Mouse (Mus musculus) spleen, adult 2 months (tissue): Measurements from ENCODE around the gene Rtp4. TPM values are rescaled to one million over a fixed set of nuclear protein-coding genes. Genes with fewer than 3 reads are reported as not detected.
A peak's percentile ranks its signal among the peaks of the same experiment; 100 is the strongest.

Experiments
- DNase-seq, 2 experiments: peaks; one replicate each; pipeline versions ENCODE4 v3.0.0 to v3.0.0-alpha.2; 2012 to 2021; ENCODE audit warnings: low spot score in 2 of 2, low read depth in 1 of 2
- H3K27ac ChIP-seq: fragments of 200-500 bp; 2 replicates; pipeline ENCODE4 v1.5.1; 2012; ENCODE audit warnings: low read length, inconsistent platforms; ENCODE audit not compliant: insufficient read depth
- H3K27me3 ChIP-seq: fragments of 200-500 bp; 2 replicates; pipeline ENCODE4 v1.6.1; 2012; ENCODE audit warnings: mild to moderate bottlenecking, moderate library complexity, low read length, inconsistent platforms; ENCODE audit not compliant: control insufficient read depth, insufficient read depth
- H3K36me3 ChIP-seq: fragments of 200-500 bp; 2 replicates; pipeline ENCODE4 v1.6.1; 2012; ENCODE audit warnings: mild to moderate bottlenecking, low read length, inconsistent platforms; ENCODE audit not compliant: control insufficient read depth, insufficient read depth
- H3K4me1 ChIP-seq: fragments of 200-500 bp; 2 replicates; pipeline ENCODE4 v1.6.1; 2011; ENCODE audit warnings: inconsistent platforms; ENCODE audit not compliant: control insufficient read depth, insufficient read depth, insufficient read length
- H3K4me3 ChIP-seq: fragments of 200-500 bp; 2 replicates; pipeline ENCODE4 v1.5.1; 2011; ENCODE audit warnings: mild to moderate bottlenecking, inconsistent platforms; ENCODE audit not compliant: insufficient read depth, insufficient read length; ENCODE audit errors: extremely low read depth
- CTCF ChIP-seq: fragments of 200-500 bp; IDR thresholded peaks from 2 replicates; pipeline ENCODE4 v1.5.1; 2011; ENCODE audit warnings: mild to moderate bottlenecking, inconsistent platforms; ENCODE audit not compliant: insufficient read depth, insufficient read length, insufficient replicate concordance; ENCODE audit errors: extremely low read depth
- POLR2A ChIP-seq: fragments of 200-500 bp; IDR thresholded peaks from 2 replicates; pipeline ENCODE4 v1.6.1; 2011; ENCODE audit warnings: low read depth, low read length, inconsistent platforms
- WGBS: fragments of 180-500 bp; shearing (Covaris S2); methylation state at CpG from one replicate; pipeline ENCODE4 v1.1.7; 2018; 5-methylcytosine and 5-hydroxymethylcytosine counted together
- polyA plus RNA-seq: library from polyadenylated mRNA; depleted of rRNA; stranded (reverse); fragments of >200 nt; gene quantifications from 2 replicates; pipeline ENCODE4 v1.2.3, GENCODE M21; 2012

The Rtp4 gene
- polyA plus RNA-seq, 1 experiment, result 16.7 TPM

DNA sequence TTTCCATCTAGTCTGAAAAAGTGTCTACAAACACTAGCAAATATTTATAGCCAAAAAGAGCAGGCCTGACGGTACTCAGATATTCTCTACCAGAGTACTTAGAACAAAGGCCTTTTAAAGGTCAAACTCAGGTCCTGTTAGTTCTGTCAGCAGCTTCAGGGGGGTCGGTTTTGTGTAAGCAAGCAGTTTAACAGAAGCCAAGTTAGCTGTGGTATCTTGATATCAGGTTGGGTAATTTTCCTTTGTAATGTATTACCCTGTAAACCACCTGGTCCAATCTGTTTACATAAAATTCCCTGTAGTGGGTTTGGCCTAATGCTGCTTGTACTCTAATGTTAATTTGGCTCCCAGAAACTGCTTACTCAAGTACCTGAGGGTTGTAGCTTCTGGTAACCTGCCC, 86.1 kb downstream of the Rtp4 start:
- H3K36me3 ChIP-seq, result no peaks in the 10 kb centered on the region
- no peak overlapping the region for H3K4me3 ChIP-seq
- no peak overlapping the region for H3K27ac ChIP-seq
- TF ChIP-seq CTCF, result no peak
- TF ChIP-seq POLR2A, result no peak
- WGBS, result 91% methylated on average over 2 of the region's 2 CpGs
- no peak for DNase-seq
- no peaks in the 10 kb centered on the region for H3K27me3 ChIP-seq
- peaks cover 7% of the 10 kb centered on the region; the same call in 1 of the 2 replicates for H3K4me1 ChIP-seq

DNA sequence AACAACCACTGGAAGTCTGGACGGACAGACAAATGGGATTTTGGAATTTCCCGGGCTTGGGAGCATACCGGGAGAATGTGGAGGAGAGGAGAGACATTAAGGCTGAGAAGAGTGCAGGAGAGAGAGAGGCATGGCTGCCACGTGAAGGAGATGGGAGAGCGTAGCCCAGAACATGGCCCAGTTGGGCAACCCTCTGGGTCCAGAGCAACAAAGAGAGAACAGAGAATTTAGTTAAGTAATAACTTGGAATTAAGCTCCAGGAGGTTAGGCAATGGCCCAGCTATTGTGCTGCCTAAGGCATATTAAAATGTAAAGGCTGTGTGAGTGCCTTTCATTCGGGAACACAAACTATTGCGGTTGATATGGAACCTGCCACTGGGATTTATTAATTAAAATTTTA, 86.6 kb downstream of the Rtp4 start:
- no peaks in the 10 kb centered on the region for H3K36me3 ChIP-seq
- no peak overlapping the region for H3K4me3 ChIP-seq
- 95% methylated on average over 7 of the region's 7 CpGs for WGBS
- peaks cover 11% of the 10 kb centered on the region; the same call in 1 of the 2 replicates for H3K4me1 ChIP-seq
- no peak for DNase-seq
- no peak overlapping the region for H3K27ac ChIP-seq
- no peak for TF ChIP-seq POLR2A
- no peak for TF ChIP-seq CTCF
- no peaks in the 10 kb centered on the region for H3K27me3 ChIP-seq

DNA sequence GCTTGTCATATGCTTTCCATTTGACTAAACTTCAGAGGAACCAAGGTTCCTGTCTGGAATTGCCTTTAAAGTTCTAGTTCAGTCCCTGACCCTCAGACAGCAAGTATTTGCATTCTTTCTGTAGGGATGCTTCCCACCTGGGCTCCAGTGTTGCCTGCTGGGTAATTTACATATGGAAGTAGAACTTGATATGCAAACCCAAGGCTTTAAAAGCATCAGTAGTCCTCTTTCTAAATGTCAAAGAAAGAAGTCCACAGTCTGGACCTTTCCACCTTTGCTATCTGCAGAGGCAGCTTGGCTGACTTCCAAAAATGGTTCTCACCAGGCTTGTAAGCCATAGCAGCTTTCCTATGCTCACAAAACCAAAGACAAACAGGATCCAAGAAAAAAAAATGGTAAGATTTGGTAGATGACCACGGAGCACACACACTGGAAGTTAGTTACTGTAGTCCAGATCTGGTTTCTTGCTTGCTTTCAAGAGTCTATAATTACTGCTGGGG, 87.9 kb downstream of the Rtp4 start:
- 37% methylated on average over 1 of the region's 1 CpGs for WGBS
- DNase-seq, result no peak
- H3K4me3 ChIP-seq, result no peak overlapping the region
- H3K27me3 ChIP-seq, result no peaks in the 10 kb centered on the region
- TF ChIP-seq POLR2A (no peak), CTCF (no peak)
- H3K4me1 ChIP-seq, result peaks cover 15% of the 10 kb centered on the region; the same call in 1 of the 2 replicates
- H3K27ac ChIP-seq, result no peak overlapping the region
- H3K36me3 ChIP-seq, result peaks cover under 1% of the 10 kb centered on the region

DNA sequence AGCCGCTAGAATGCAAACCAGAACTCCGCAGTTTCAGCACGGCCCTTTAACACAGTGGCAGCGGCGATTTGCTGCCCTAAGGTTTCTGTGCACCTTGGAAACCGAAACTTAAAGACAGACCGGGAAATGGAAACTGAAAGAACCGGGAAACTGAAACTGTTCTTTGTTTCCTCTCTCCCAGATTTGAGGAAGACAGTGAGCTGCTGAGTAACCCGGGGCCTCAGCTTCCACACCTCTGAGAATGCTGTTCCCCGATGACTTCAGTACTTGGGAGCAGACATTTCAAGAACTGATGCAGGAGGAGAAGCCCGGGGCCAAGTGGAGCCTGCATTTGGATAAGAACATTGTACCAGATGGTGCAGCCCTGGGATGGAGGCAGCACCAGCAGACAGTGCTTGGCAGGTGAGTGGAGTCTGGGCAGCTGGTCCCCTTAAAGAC, 89.7 kb downstream of the Rtp4 start:
- under 1% methylated on average over 11 of the region's 11 CpGs for WGBS
- DNase-seq, result peak; percentile 36 to 61
- Histone ChIP-seq H3K4me3 (peak overlapping the region; percentile 86), H3K27ac (peak overlapping the region; percentile 54), H3K36me3 (peaks cover 5% of the 10 kb centered on the region), H3K27me3 (no peaks in the 10 kb centered on the region), H3K4me1 (peaks cover 15% of the 10 kb centered on the region; the same call in 1 of the 2 replicates)
- TF ChIP-seq POLR2A, result peak; percentile 30
- TF ChIP-seq CTCF, result no peak

DNA sequence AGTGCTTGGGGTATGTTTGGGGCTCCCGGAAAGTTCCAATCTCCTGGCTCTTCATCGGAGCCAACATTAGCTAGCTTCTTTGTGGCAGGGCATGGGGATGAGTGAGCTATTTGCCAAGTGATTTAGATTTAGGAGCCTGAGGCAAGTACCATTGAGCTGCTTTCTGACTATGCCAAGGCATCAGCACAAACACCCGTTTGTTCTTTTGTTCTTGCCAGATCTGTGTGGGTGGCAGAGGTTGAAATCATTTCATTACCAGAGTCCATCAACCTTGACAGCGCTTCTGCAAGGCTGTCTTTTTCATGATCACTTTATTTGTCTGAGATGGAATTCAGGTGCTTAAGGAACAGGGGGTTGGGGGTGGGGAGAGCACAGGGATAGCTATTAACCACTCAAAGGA, 104.1 kb downstream of the Rtp4 start:
- Histone ChIP-seq H3K27ac (no peak overlapping the region), H3K4me1 (no peaks in the 10 kb centered on the region), H3K36me3 (no peaks in the 10 kb centered on the region), H3K27me3 (no peaks in the 10 kb centered on the region), H3K4me3 (no peak overlapping the region)
- TF ChIP-seq POLR2A, result no peak
- no peak for TF ChIP-seq CTCF
- 82% methylated on average over 4 of the region's 4 CpGs for WGBS
- DNase-seq, result no peak

DNA sequence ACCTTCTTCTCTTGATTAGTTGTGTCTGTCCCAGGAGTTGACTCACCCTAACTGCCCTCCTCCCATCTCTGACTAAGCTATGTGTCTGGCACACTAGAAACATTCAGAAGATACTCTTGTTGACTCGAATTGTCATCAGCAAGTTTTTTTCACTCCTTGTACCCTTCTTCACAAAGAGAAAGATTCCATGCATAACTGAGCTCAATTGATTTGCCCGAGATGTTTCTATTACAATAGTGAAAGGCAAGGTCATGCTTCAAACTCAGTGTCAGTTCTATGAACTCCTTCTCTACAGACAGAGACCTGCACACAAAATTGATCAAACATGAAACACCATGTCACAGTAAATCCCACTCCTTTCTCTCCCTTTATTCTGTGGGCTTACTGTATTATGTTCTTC, 111.4 kb downstream of the Rtp4 start:
- DNase-seq, result no peak
- H3K27me3 ChIP-seq, result no peaks in the 10 kb centered on the region
- H3K36me3 ChIP-seq, result no peaks in the 10 kb centered on the region
- no peaks in the 10 kb centered on the region for H3K4me1 ChIP-seq
- no peak overlapping the region for H3K4me3 ChIP-seq
- H3K27ac ChIP-seq, result no peak overlapping the region
- TF ChIP-seq POLR2A, result no peak
- TF ChIP-seq CTCF, result no peak
- WGBS, result 73% methylated on average over 2 of the region's 2 CpGs

DNA sequence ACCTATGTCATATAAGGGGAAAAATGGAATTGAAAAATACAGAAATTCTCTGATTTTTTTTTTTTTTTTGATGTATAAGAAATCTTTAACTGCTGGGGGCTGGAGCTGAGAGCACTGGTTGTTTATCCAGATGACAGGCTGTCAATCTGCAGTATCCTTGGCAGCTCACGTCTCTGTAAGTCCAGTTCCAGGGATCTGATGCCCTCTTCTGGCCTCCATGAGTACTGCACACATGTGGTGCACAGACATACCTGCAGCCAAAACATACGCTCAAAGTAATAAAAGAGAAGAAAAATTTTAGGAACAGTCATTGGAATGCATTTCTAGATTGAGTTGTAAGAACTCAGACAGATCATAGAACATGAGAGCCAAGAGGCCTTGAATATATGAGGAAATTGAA, 112.6 kb downstream of the Rtp4 start:
- Histone ChIP-seq H3K4me1 (no peaks in the 10 kb centered on the region), H3K4me3 (no peak overlapping the region), H3K36me3 (no peaks in the 10 kb centered on the region), H3K27me3 (no peaks in the 10 kb centered on the region), H3K27ac (no peak overlapping the region)
- TF ChIP-seq POLR2A (no peak), CTCF (peak; percentile 11; the same call in 1 of the 2 replicates)
- 82% methylated on average over 2 of the region's 2 CpGs for WGBS
- peak in 1 of 2 experiments; percentile 8 for DNase-seq
